Mouse (Mus musculus): ENCODE measurements around the gene Vmn1r232. TPM values are rescaled to one million over a fixed set of nuclear protein-coding genes. Genes with fewer than 3 reads are reported as not detected.

Vmn1r232 gene
- polyA plus RNA-seq (2014; fragmentation: Illumina TruSeq; extraction: RNeasy Lipid Tissue Mini Kit (QIAGEN cat#74804)) = not detected

DNA sequence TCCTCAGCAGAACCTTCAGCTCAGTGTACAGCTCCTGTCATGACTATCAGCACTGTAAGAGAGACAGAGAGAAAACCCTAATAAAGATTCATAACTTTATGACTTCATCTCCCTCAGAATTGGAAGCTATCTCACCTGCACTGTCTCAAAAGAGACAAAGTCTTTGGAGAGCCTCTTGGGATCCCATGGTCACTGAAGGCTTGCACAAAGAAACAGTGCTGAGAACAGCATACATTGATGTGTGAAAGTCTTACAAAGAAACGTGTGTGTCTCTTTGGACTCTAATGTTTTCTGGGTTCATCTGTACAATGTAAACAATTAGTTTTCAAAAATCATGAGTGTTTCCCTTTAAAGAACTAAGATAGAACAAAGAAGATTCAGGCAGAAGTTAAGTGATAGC is at the start of gene Vmn1r232:
Gene Vmn1r232, minus strand, starts transcription at position 101 of the 400 bp plus-strand sequence.

DNA sequence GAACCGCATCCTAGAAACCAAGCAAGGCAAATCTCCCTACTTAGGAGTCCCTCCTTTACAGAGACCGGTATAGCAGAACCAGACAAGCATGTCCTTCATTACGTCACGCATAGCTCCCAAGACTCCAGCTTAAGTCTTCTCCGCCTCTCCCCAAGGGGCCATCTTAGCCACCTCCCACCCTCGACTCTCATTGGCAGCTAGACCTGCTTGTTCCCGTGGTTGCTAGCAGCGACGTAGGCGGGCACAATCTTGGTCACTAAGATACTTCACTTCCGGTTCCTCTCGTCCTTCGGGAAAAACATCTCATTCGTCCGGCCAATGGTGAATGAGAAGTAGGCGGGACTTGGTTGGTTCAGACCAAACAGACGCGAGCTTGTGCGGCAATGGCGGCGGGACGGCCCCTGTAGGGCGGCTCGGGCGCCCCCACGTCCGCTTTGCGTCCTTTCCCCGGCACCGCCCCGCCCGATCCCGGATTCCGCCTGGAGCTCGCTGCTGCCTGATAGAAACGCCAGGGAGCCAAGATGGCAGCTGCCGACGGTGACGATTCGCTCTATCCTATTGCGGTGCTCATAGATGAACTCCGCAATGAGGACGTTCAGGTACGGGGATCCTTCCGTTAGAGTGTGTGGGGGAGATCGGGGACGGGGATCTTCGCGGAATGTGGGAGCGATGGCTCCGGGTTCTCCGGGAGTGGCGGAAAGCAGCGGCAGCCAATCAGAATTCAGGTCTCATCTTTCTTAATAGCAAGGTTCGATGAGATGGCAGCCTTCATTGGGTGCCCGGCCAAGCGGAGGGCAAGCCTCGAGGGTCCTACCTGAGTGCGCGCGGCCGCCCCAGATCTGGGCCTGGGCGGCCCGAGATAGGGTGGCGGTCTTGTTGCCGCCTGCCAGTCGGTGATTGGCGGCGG is 25.7 kb upstream of the Vmn1r232 start, which contains the start of gene Ppp2r1a:
Gene Ppp2r1a, plus strand, starts transcription at position 327 of the 907 bp plus-strand sequence.

DNA sequence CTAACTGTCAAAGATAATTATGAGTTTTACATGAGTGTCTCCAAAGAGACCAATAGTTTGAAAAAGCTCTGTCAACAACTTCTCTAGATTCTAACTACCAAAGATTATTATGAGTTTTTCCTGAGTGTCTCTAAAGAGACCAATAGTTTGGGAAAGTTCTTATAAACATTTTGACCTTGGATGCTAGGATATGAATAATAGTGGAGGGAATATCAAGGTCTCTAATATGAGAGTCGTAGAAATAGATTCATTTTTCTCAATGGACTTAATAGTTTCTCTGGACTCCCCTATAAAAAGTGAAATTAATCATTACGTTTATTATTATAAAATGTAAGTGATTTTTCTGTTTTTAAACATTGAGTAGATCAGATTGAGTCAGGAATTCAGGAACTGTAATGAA is 14.5 kb downstream of the Vmn1r232 start, which contains the start of gene Vmn1r231:
Gene Vmn1r231, minus strand, starts transcription at position 101 of the 400 bp plus-strand sequence.

Other genes with a start within 250 kb of the Vmn1r232 start
- not detected for gene Vmn1r226, start 236.9 kb downstream of the Vmn1r232 start, polyA plus RNA-seq (2014; fragmentation: Illumina TruSeq; extraction: RNeasy Lipid Tissue Mini Kit (QIAGEN cat#74804))
- gene Vmn1r227, start 189.9 kb downstream of the Vmn1r232 start, polyA plus RNA-seq (2014; fragmentation: Illumina TruSeq; extraction: RNeasy Lipid Tissue Mini Kit (QIAGEN cat#74804)) = not detected
- not detected for gene Vmn1r228, start 133.6 kb downstream of the Vmn1r232 start, polyA plus RNA-seq (2014; fragmentation: Illumina TruSeq; extraction: RNeasy Lipid Tissue Mini Kit (QIAGEN cat#74804))
- gene Vmn1r229, start 108.2 kb downstream of the Vmn1r232 start, polyA plus RNA-seq (2014; fragmentation: Illumina TruSeq; extraction: RNeasy Lipid Tissue Mini Kit (QIAGEN cat#74804)) = not detected
- gene Vmn1r230, start 79.3 kb downstream of the Vmn1r232 start, polyA plus RNA-seq (2014; fragmentation: Illumina TruSeq; extraction: RNeasy Lipid Tissue Mini Kit (QIAGEN cat#74804)) = not detected
- gene Vmn1r231, start 14.6 kb downstream of the Vmn1r232 start, polyA plus RNA-seq (2014; fragmentation: Illumina TruSeq; extraction: RNeasy Lipid Tissue Mini Kit (QIAGEN cat#74804)) = not detected
- gene Ppp2r1a, start 25.6 kb upstream of the Vmn1r232 start, polyA plus RNA-seq (2014; fragmentation: Illumina TruSeq; extraction: RNeasy Lipid Tissue Mini Kit (QIAGEN cat#74804)) = 39.9 TPM
- not detected for gene Vmn1r233, start 76.8 kb upstream of the Vmn1r232 start, polyA plus RNA-seq (2014; fragmentation: Illumina TruSeq; extraction: RNeasy Lipid Tissue Mini Kit (QIAGEN cat#74804))
- gene Zfp160, start 89.2 kb upstream of the Vmn1r232 start, polyA plus RNA-seq (2014; fragmentation: Illumina TruSeq; extraction: RNeasy Lipid Tissue Mini Kit (QIAGEN cat#74804)) = 58.7 TPM